Comparison of ENCODE assay signal across 17 mouse cellular contexts in genomic region chr6:88548405-88549049, GRCm38 (mm10). TPM values are rescaled to one million over a fixed set of nuclear protein-coding genes. Genes with fewer than 3 reads are reported as not detected.
DNase-seq lines count a peak whose midpoint lies in the region; ATAC-seq lines count a peak whose summit lies in the region.
"Had no signal": no experiment of that assay in that cellular context is flagged by ENCODE, and none has a peak within 500 bp of the region (broad histone marks: within the 10 kb centered on the region; RNA-seq: fewer than 3 reads in every experiment).

No protein-coding gene starts in this region.

- WGBS in heart, embryonic 10.5 days: 78% methylated on average over 10 of the region's 10 CpGs
- 48% methylated on average over 10 of the region's 10 CpGs for WGBS in liver, embryonic 12.5 days (ENCODE audit: insufficient replicate concordance)
- 82% methylated on average over 10 of the region's 10 CpGs for WGBS in hindbrain, embryonic 11.5 days

- no peak overlapping the region for H3K4me3 ChIP-seq in heart, embryonic 10.5 days
- H3K4me3 ChIP-seq in megakaryocyte, embryonic 14.5 days (replicated peaks): peak overlapping the region; percentile 43
- H3K4me3 ChIP-seq in liver, embryonic 12.5 days: no peak overlapping the region
- no peak overlapping the region for H3K4me3 ChIP-seq in hindbrain, embryonic 11.5 days (ENCODE audit: low read depth, low read length)
- H3K4me3 ChIP-seq: embryonic facial prominence, embryonic 15.5 days; forebrain, embryonic 10.5 days; kidney, embryonic 15.5 days; limb, embryonic 12.5 days; neural tube, embryonic 12.5 days had no signal

- H3K9ac ChIP-seq in liver, embryonic 12.5 days: peak overlapping the region; percentile 2; the same call in 1 of the 2 replicates
- no peak overlapping the region for H3K9ac ChIP-seq in hindbrain, embryonic 11.5 days (ENCODE audit: low read depth, low read length)
- H3K9ac ChIP-seq: embryonic facial prominence, embryonic 15.5 days; hindbrain, embryonic 14.5 days; kidney, embryonic 15.5 days; limb, embryonic 12.5 days; neural tube, embryonic 12.5 days had no signal

- peaks cover 37% of the 10 kb centered on the region for H3K27me3 ChIP-seq in heart, embryonic 10.5 days (ENCODE audit: insufficient read depth, poor library complexity, severe bottlenecking)
- peaks cover 45% of the 10 kb centered on the region for H3K27me3 ChIP-seq in megakaryocyte, embryonic 14.5 days (replicated peaks)
- peaks cover 35% of the 10 kb centered on the region for H3K27me3 ChIP-seq in liver, embryonic 12.5 days (replicated peaks)
- peaks cover 4% of the 10 kb centered on the region; the same call in 1 of the 2 replicates for H3K27me3 ChIP-seq in hindbrain, embryonic 11.5 days (ENCODE audit: control insufficient read depth, insufficient read depth, low read length)

- peak; percentile 72 for DNase-seq in heart, embryonic 10.5 days (ENCODE audit: low spot score)
- DNase-seq in heart, adult 11 months: no peak
- DNase-seq in hindbrain, embryonic 11.5 days (ENCODE audit: low spot score): no peak
- DNase-seq in lung, postnatal 36 days: no peak
- DNase-seq: cerebellum, adult 9-11 months had no signal

- H3K36me3 ChIP-seq in heart, embryonic 10.5 days: no peaks in the 10 kb centered on the region
- no peaks in the 10 kb centered on the region for H3K36me3 ChIP-seq in megakaryocyte, embryonic 14.5 days (replicated peaks; ENCODE audit: low read length)
- no peaks in the 10 kb centered on the region for H3K36me3 ChIP-seq in liver, embryonic 12.5 days
- H3K36me3 ChIP-seq in hindbrain, embryonic 11.5 days (ENCODE audit: control insufficient read depth, insufficient read depth, low read length): no peaks in the 10 kb centered on the region
- H3K36me3 ChIP-seq: embryonic facial prominence, embryonic 15.5 days; forebrain, embryonic 10.5 days; kidney, embryonic 15.5 days; limb, embryonic 12.5 days; neural tube, embryonic 12.5 days had no signal

- ATAC-seq in megakaryocyte, adult 5-6 weeks (ENCODE audit: poor library complexity, severe bottlenecking): no peak
- ATAC-seq in liver, embryonic 12.5 days: peak; percentile 76
- peak; percentile 38 for ATAC-seq in megakaryocyte progenitor cell, adult 5-6 weeks (replicated peaks; ENCODE audit: poor library complexity)
- no peak for ATAC-seq in hindbrain, embryonic 11.5 days (ENCODE audit: low FRiP score)
- ATAC-seq: CD4-positive, CD25-positive, alpha-beta regulatory T cell, adult 4 months; intestine, postnatal 0 days had no signal

- H3K4me2 ChIP-seq in liver, embryonic 12.5 days: 0 out of 2 replicates have a peak overlapping the region, but pooled peaks have one; percentile 1
- H3K4me2 ChIP-seq in hindbrain, embryonic 11.5 days (replicated peaks; ENCODE audit: low read depth, low read length): no peak overlapping the region
- H3K4me2 ChIP-seq: embryonic facial prominence, embryonic 15.5 days; hindbrain, embryonic 14.5 days; kidney, embryonic 15.5 days; limb, embryonic 12.5 days; neural tube, embryonic 12.5 days had no signal

- no peaks in the 10 kb centered on the region for H3K9me3 ChIP-seq in heart, embryonic 10.5 days
- no peaks in the 10 kb centered on the region for H3K9me3 ChIP-seq in megakaryocyte, embryonic 14.5 days
- H3K9me3 ChIP-seq in liver, embryonic 12.5 days (replicated peaks): no peaks in the 10 kb centered on the region
- no peaks in the 10 kb centered on the region for H3K9me3 ChIP-seq in hindbrain, embryonic 11.5 days (ENCODE audit: control insufficient read depth, low read length)
- H3K9me3 ChIP-seq: embryonic facial prominence, embryonic 15.5 days; forebrain, embryonic 10.5 days; kidney, embryonic 15.5 days; limb, embryonic 12.5 days; neural tube, embryonic 12.5 days had no signal

- peaks cover 12% of the 10 kb centered on the region for H3K4me1 ChIP-seq in heart, embryonic 10.5 days
- peaks cover 47% of the 10 kb centered on the region for H3K4me1 ChIP-seq in megakaryocyte, embryonic 14.5 days
- peaks cover 36% of the 10 kb centered on the region for H3K4me1 ChIP-seq in liver, embryonic 12.5 days
- H3K4me1 ChIP-seq in hindbrain, embryonic 11.5 days (replicated peaks; ENCODE audit: control insufficient read depth, insufficient read depth, low read length): no peaks in the 10 kb centered on the region
- H3K4me1 ChIP-seq: embryonic facial prominence, embryonic 15.5 days; kidney, embryonic 15.5 days; limb, embryonic 12.5 days; neural tube, embryonic 12.5 days had no signal

- H3K27ac ChIP-seq in heart, embryonic 10.5 days: no peak overlapping the region
- H3K27ac ChIP-seq in liver, embryonic 12.5 days: no peak overlapping the region
- no peak overlapping the region for H3K27ac ChIP-seq in hindbrain, embryonic 11.5 days (ENCODE audit: low read depth, low read length)
- H3K27ac ChIP-seq: embryonic facial prominence, embryonic 15.5 days; forebrain, embryonic 10.5 days; hindbrain, embryonic 14.5 days; kidney, embryonic 15.5 days; limb, embryonic 12.5 days; neural tube, embryonic 12.5 days had no signal

RNA-seq across cellular contexts. Expression of gene Sec61a1, which starts 29.8 kb away (rescaled TPM):
- polyA plus RNA-seq in heart, embryonic 10.5 days (2016; fragmentation: Nextera tagmentation; extraction: Ambion mirVana): 234 and 235 TPM in 2 replicates
- polyA plus RNA-seq in megakaryocyte, embryonic 14.5 days (2012; ENCODE audit: insufficient read depth, low replicate concordance): 80.5 and 126 TPM in 2 replicates
- total RNA-seq in megakaryocyte, adult 5-6 weeks (2015): 96.0 and 127 TPM in 2 replicates
- total RNA-seq in megakaryocyte, adult 5-6 weeks (2017): 93.5 and 115 TPM in 2 replicates
- polyA plus RNA-seq in liver, embryonic 12.5 days (2016; fragmentation: Nextera tagmentation; extraction: Ambion mirVana): 154 and 156 TPM in 2 replicates
- total RNA-seq in megakaryocyte progenitor cell, adult 5-6 weeks (2015): 169 and 184 TPM in 2 replicates
- 140 and 153 TPM in 2 replicates for total RNA-seq in megakaryocyte progenitor cell, adult 5-6 weeks (2017)
- polyA plus RNA-seq in hindbrain, embryonic 11.5 days (2014; fragmentation: Nextera tagmentation; extraction: Ambion mirVana): 139 and 164 TPM in 2 replicates

Comparison
In these comparisons a context has a peak if more than half of its experiments do, and no peak if none do; other contexts are left out.
1. ATAC-seq: peak in liver, embryonic 12.5 days (single experiment) and megakaryocyte progenitor cell, adult 5-6 weeks (single experiment); none in megakaryocyte, adult 5-6 weeks (single experiment) and hindbrain, embryonic 11.5 days (single experiment).